Mouse (Mus musculus): ENCODE results near the gene Rhoj. TPM values are rescaled to one million over a fixed set of nuclear protein-coding genes. Genes with fewer than 3 reads are reported as not detected.

Rhoj gene
- total RNA-seq, 4 experiments from 2014 or later = 6.4 to 10.8 (median 9.9) TPM

Other genes starting within 250 kb of the Rhoj start
- not detected for gene Kcnh5, start 131.0 kb upstream of the Rhoj start, total RNA-seq (2022)
- gene Gphb5, start 108.5 kb downstream of the Rhoj start, total RNA-seq (2022) = not detected